Mouse (Mus musculus): Measurements from ENCODE around the gene Lypd5. TPM values are rescaled to one million over a fixed set of nuclear protein-coding genes. Genes with fewer than 3 reads are reported as not detected.

Gene Lypd5
- polyA plus RNA-seq, 1 experiment from 2014 or later = not detected

GRCm38 (mm10) chr7:24365258-24366014, 16.4 kb downstream of the Lypd5 start:
- no peaks in the 10 kb centered on the region for H3K36me3 ChIP-seq (ENCODE audit: control insufficient read depth, insufficient read depth, low read length)
- no peak overlapping the region for H3K27ac ChIP-seq (ENCODE audit: low read depth, low read length)
- WGBS (ENCODE audit: insufficient replicate concordance) = 63% methylated on average over 5 of the region's 5 CpGs
- no peaks in the 10 kb centered on the region for H3K4me1 ChIP-seq (ENCODE audit: control insufficient read depth, insufficient read depth, low read length)
- 0 out of 2 replicates have a peak, but pooled peaks cover 2% of the 10 kb centered on the region for H3K27me3 ChIP-seq (ENCODE audit: control insufficient read depth, insufficient read depth, low read length)
- H3K9me3 ChIP-seq (replicated peaks; ENCODE audit: control insufficient read depth, low read length) = peaks cover 3% of the 10 kb centered on the region; the same call in 1 of the 2 replicates
- 0 out of 2 replicates have a peak, but pooled peaks have one; percentile 2 for ATAC-seq (replicated peaks; ENCODE audit: insufficient number of reproducible peaks, low FRiP score, low TSS enrichment)
- no peak overlapping the region for H3K4me2 ChIP-seq
- H3K9ac ChIP-seq (ENCODE audit: low read depth, low read length) = no peak overlapping the region
- no peak overlapping the region for H3K4me3 ChIP-seq (ENCODE audit: low read depth, low read length)

- no peaks in the 10 kb centered on the region for H3K36me3 ChIP-seq (ENCODE audit: control insufficient read depth, insufficient read depth, low read length)
- H3K27ac ChIP-seq (ENCODE audit: low read depth, low read length) = no peak overlapping the region
- H3K9me3 ChIP-seq (replicated peaks; ENCODE audit: control insufficient read depth, low read length) = no peaks in the 10 kb centered on the region
- no peaks in the 10 kb centered on the region for H3K4me1 ChIP-seq (ENCODE audit: control insufficient read depth, insufficient read depth, low read length)
- 73% methylated on average over 15 of the region's 15 CpGs for WGBS (ENCODE audit: insufficient replicate concordance)
- H3K27me3 ChIP-seq (ENCODE audit: control insufficient read depth, insufficient read depth, low read length) = 0 out of 2 replicates have a peak, but pooled peaks cover 2% of the 10 kb centered on the region
- H3K9ac ChIP-seq (ENCODE audit: low read depth, low read length) = no peak overlapping the region
- no peak overlapping the region for H3K4me2 ChIP-seq
- ATAC-seq (replicated peaks; ENCODE audit: insufficient number of reproducible peaks, low FRiP score, low TSS enrichment) = no peak
- no peak overlapping the region for H3K4me3 ChIP-seq (ENCODE audit: low read depth, low read length)
Observed at GRCm38 (mm10) chr7:24366716-24367632, 18.0 kb downstream of the Lypd5 start.

- H3K4me2 ChIP-seq = no peak overlapping the region
- H3K27ac ChIP-seq (ENCODE audit: low read depth, low read length) = no peak overlapping the region
- no peaks in the 10 kb centered on the region for H3K4me1 ChIP-seq (ENCODE audit: control insufficient read depth, insufficient read depth, low read length)
- H3K27me3 ChIP-seq (ENCODE audit: control insufficient read depth, insufficient read depth, low read length) = peaks cover 5% of the 10 kb centered on the region; the same call in 1 of the 2 replicates
- H3K9ac ChIP-seq (ENCODE audit: low read depth, low read length) = no peak overlapping the region
- no peak for ATAC-seq (replicated peaks; ENCODE audit: insufficient number of reproducible peaks, low FRiP score, low TSS enrichment)
- WGBS (ENCODE audit: insufficient replicate concordance) = 55% methylated on average over 4 of the region's 4 CpGs
- H3K4me3 ChIP-seq (ENCODE audit: low read depth, low read length) = no peak overlapping the region
- H3K9me3 ChIP-seq (replicated peaks; ENCODE audit: control insufficient read depth, low read length) = no peaks in the 10 kb centered on the region
- H3K36me3 ChIP-seq (ENCODE audit: control insufficient read depth, insufficient read depth, low read length) = no peaks in the 10 kb centered on the region
Observed at GRCm38 (mm10) chr7:24368226-24368625, 19.2 kb downstream of the Lypd5 start.

GRCm38 (mm10) chr7:24368946-24369345, 19.9 kb downstream of the Lypd5 start:
- H3K9ac ChIP-seq (ENCODE audit: low read depth, low read length) = no peak overlapping the region
- WGBS (ENCODE audit: insufficient replicate concordance) = 88% methylated on average over 7 of the region's 7 CpGs
- H3K27ac ChIP-seq (ENCODE audit: low read depth, low read length) = no peak overlapping the region
- H3K36me3 ChIP-seq (ENCODE audit: control insufficient read depth, insufficient read depth, low read length) = no peaks in the 10 kb centered on the region
- no peak overlapping the region for H3K4me3 ChIP-seq (ENCODE audit: low read depth, low read length)
- H3K27me3 ChIP-seq (ENCODE audit: control insufficient read depth, insufficient read depth, low read length) = peaks cover 3% of the 10 kb centered on the region; the same call in 1 of the 2 replicates
- no peaks in the 10 kb centered on the region for H3K9me3 ChIP-seq (replicated peaks; ENCODE audit: control insufficient read depth, low read length)
- no peak overlapping the region for H3K4me2 ChIP-seq
- no peak for ATAC-seq (replicated peaks; ENCODE audit: insufficient number of reproducible peaks, low FRiP score, low TSS enrichment)
- no peaks in the 10 kb centered on the region; the same call in 1 of the 2 replicates for H3K4me1 ChIP-seq (ENCODE audit: control insufficient read depth, insufficient read depth, low read length)

GRCm38 (mm10) chr7:24369731-24370541, 20.9 kb downstream of the Lypd5 start, which contains the start of gene Kcnn4:
Kcnn4 (plus strand) TSS chr7:24370263.
- ATAC-seq (replicated peaks; ENCODE audit: insufficient number of reproducible peaks, low FRiP score, low TSS enrichment) = peak; percentile 46
- H3K4me2 ChIP-seq = peak within 1 kb of the TSS; percentile 40
- H3K27ac ChIP-seq (ENCODE audit: low read depth, low read length) = peak within 1 kb of the TSS; percentile 82
- H3K36me3 ChIP-seq (ENCODE audit: control insufficient read depth, insufficient read depth, low read length) = no peaks in the 10 kb centered on the region
- 34% methylated on average over 23 of the region's 23 CpGs for WGBS (ENCODE audit: insufficient replicate concordance)
- H3K27me3 ChIP-seq (ENCODE audit: control insufficient read depth, insufficient read depth, low read length) = peaks cover 3% of the 10 kb centered on the region; the same call in 1 of the 2 replicates
- no peaks in the 10 kb centered on the region for H3K9me3 ChIP-seq (replicated peaks; ENCODE audit: control insufficient read depth, low read length)
- peak within 1 kb of the TSS; percentile 33 for H3K4me3 ChIP-seq (ENCODE audit: low read depth, low read length)
- no peaks in the 10 kb centered on the region; the same call in 1 of the 2 replicates for H3K4me1 ChIP-seq (ENCODE audit: control insufficient read depth, insufficient read depth, low read length)
- H3K9ac ChIP-seq (ENCODE audit: low read depth, low read length) = peak within 1 kb of the TSS; percentile 77

- peak; percentile 71 for ATAC-seq (replicated peaks; ENCODE audit: insufficient number of reproducible peaks, low FRiP score, low TSS enrichment)
- peaks cover 3% of the 10 kb centered on the region; the same call in 1 of the 2 replicates for H3K27me3 ChIP-seq (ENCODE audit: control insufficient read depth, insufficient read depth, low read length)
- H3K4me1 ChIP-seq (ENCODE audit: control insufficient read depth, insufficient read depth, low read length) = no peaks in the 10 kb centered on the region; the same call in 1 of the 2 replicates
- H3K4me2 ChIP-seq = peak overlapping the region; percentile 54
- 51% methylated on average over 7 of the region's 7 CpGs for WGBS (ENCODE audit: insufficient replicate concordance)
- H3K9me3 ChIP-seq (replicated peaks; ENCODE audit: control insufficient read depth, low read length) = no peaks in the 10 kb centered on the region
- peak overlapping the region; percentile 77 for H3K9ac ChIP-seq (ENCODE audit: low read depth, low read length)
- H3K36me3 ChIP-seq (ENCODE audit: control insufficient read depth, insufficient read depth, low read length) = no peaks in the 10 kb centered on the region
- peak overlapping the region; percentile 82 for H3K27ac ChIP-seq (ENCODE audit: low read depth, low read length)
- H3K4me3 ChIP-seq (ENCODE audit: low read depth, low read length) = peak overlapping the region; percentile 33
Observed at GRCm38 (mm10) chr7:24371012-24371808, 22.2 kb downstream of the Lypd5 start.

GRCm38 (mm10) chr7:24371809-24372145, 22.8 kb downstream of the Lypd5 start:
- peak overlapping the region; percentile 32; the same call in 1 of the 2 replicates for H3K4me3 ChIP-seq (ENCODE audit: low read depth, low read length)
- no peaks in the 10 kb centered on the region for H3K36me3 ChIP-seq (ENCODE audit: control insufficient read depth, insufficient read depth, low read length)
- 59% methylated on average over 3 of the region's 3 CpGs for WGBS (ENCODE audit: insufficient replicate concordance)
- peaks cover 3% of the 10 kb centered on the region; the same call in 1 of the 2 replicates for H3K27me3 ChIP-seq (ENCODE audit: control insufficient read depth, insufficient read depth, low read length)
- peak overlapping the region; percentile 82 for H3K27ac ChIP-seq (ENCODE audit: low read depth, low read length)
- no peaks in the 10 kb centered on the region for H3K9me3 ChIP-seq (replicated peaks; ENCODE audit: control insufficient read depth, low read length)
- H3K9ac ChIP-seq (ENCODE audit: low read depth, low read length) = peak overlapping the region; percentile 77
- H3K4me1 ChIP-seq (ENCODE audit: control insufficient read depth, insufficient read depth, low read length) = no peaks in the 10 kb centered on the region; the same call in 1 of the 2 replicates
- H3K4me2 ChIP-seq = peak overlapping the region; percentile 54
- ATAC-seq (replicated peaks; ENCODE audit: insufficient number of reproducible peaks, low FRiP score, low TSS enrichment) = no peak
